Mouse (Mus musculus) myocyte (in vitro differentiated cells): ENCODE measurements around the gene Gigyf1. TPM values are rescaled to one million over a fixed set of nuclear protein-coding genes. Genes with fewer than 3 reads are reported as not detected.
A peak's percentile ranks its signal among the peaks of the same experiment; 100 is the strongest.

ENCODE experiments used
- H3K27me3 ChIP-seq: one replicate; pipeline ENCODE4 v1.6.1; 2011; ENCODE audit not compliant: control insufficient read depth, insufficient read depth, insufficient read length
- H3K36me3 ChIP-seq: one replicate; pipeline ENCODE4 v1.6.1; 2011; ENCODE audit not compliant: control insufficient read depth, insufficient read depth
- H3K4me2 ChIP-seq: one replicate; pipeline ENCODE4 v1.6.1; 2011; ENCODE audit warnings: low read depth, control low read depth
- H3K4me3 ChIP-seq: one replicate; pipeline ENCODE4 v1.5.1; 2011; ENCODE audit warnings: mild to moderate bottlenecking, control low read depth, moderate library complexity
- H3K79me2 ChIP-seq: one replicate; pipeline ENCODE4 v1.6.1; 2011; ENCODE audit not compliant: control insufficient read depth, insufficient read depth
- H3ac ChIP-seq: one replicate; pipeline ENCODE4 v1.6.1; 2011; ENCODE audit not compliant: control insufficient read depth, insufficient read length
- CEBPB ChIP-seq: IDR thresholded peaks from 2 replicates; pipeline ENCODE4 v1.6.1; 2011; ENCODE audit warnings: mild to moderate bottlenecking, moderate library complexity; ENCODE audit not compliant: poor library complexity, insufficient read depth, severe bottlenecking
- E2F4 ChIP-seq: IDR thresholded peaks from one replicate; pipeline ENCODE4 v1.6.1; 2011; ENCODE audit warnings: mild to moderate bottlenecking, control low read depth, moderate library complexity; ENCODE audit not compliant: insufficient read depth
- MAX ChIP-seq: IDR thresholded peaks from one replicate; pipeline ENCODE4 v1.6.1; 2011; ENCODE audit warnings: low read depth, mild to moderate bottlenecking, control low read depth
- MYOD1 ChIP-seq, 3 experiments: IDR thresholded peaks; one replicate each; pipeline ENCODE4 v1.6.1; 2011; ENCODE audit warnings: control low read depth in 2 of 3, low read depth in 2 of 3, mild to moderate bottlenecking in 2 of 3, moderate library complexity in 1 of 3; ENCODE audit not compliant: insufficient read length in 2 of 3, control insufficient read depth in 1 of 3
- MYOG ChIP-seq, 3 experiments: IDR thresholded peaks; one replicate each; pipeline ENCODE4 v1.6.1; 2011; ENCODE audit warnings: control low read depth in 2 of 3, low read depth in 2 of 3, mild to moderate bottlenecking in 2 of 3; ENCODE audit not compliant: insufficient read length in 2 of 3, control insufficient read depth in 1 of 3, insufficient read depth in 1 of 3
- POLR2A ChIP-seq: IDR thresholded peaks from one replicate; pipeline ENCODE4 v1.6.1; 2011; ENCODE audit warnings: low read depth, mild to moderate bottlenecking, control low read depth, moderate library complexity; ENCODE audit not compliant: insufficient read length
- POLR2AphosphoS2 ChIP-seq: IDR thresholded peaks from one replicate; pipeline ENCODE4 v1.6.1; 2011; ENCODE audit warnings: low read depth, control low read depth; ENCODE audit not compliant: insufficient read length
- REST ChIP-seq: IDR thresholded peaks from one replicate; pipeline ENCODE4 v1.6.1; 2011; ENCODE audit warnings: mild to moderate bottlenecking, control low read depth, moderate library complexity; ENCODE audit not compliant: insufficient read depth, insufficient read length
- SRF ChIP-seq: IDR thresholded peaks from one replicate; pipeline ENCODE4 v1.6.1; 2011; ENCODE audit warnings: low read depth; ENCODE audit not compliant: control insufficient read depth, insufficient read length
- TCF12 ChIP-seq: IDR thresholded peaks from one replicate; pipeline ENCODE4 v1.6.1; 2011; ENCODE audit warnings: mild to moderate bottlenecking, control low read depth; ENCODE audit not compliant: poor library complexity, insufficient read depth, severe bottlenecking
- TCF3 ChIP-seq: IDR thresholded peaks from one replicate; pipeline ENCODE4 v1.6.1; 2011; ENCODE audit warnings: low read depth, control low read depth; ENCODE audit not compliant: insufficient read length
- USF1 ChIP-seq: IDR thresholded peaks from one replicate; pipeline ENCODE4 v1.6.1; 2011; ENCODE audit warnings: low read depth, mild to moderate bottlenecking, control low read depth, moderate library complexity
- polyA plus RNA-seq: library from polyadenylated mRNA; unstranded; fragments of >200 nt; fragmentation: generic; extraction: Trizol; gene quantifications from one replicate; pipeline ENCODE4 v1.2.1, GENCODE M21; 2012; ENCODE audit warnings: missing spikeins

Gigyf1 gene
- polyA plus RNA-seq, 1 experiment, result 9.6 TPM

- no peak overlapping the region for H3ac ChIP-seq
- peaks cover 3% of the 10 kb centered on the region for H3K36me3 ChIP-seq
- peaks cover 17% of the 10 kb centered on the region for H3K79me2 ChIP-seq
- TF ChIP-seq REST, result no peak
- TF ChIP-seq POLR2AphosphoS2, result peak; percentile 18
- no peaks in the 10 kb centered on the region for H3K27me3 ChIP-seq
- H3K4me2 ChIP-seq, result no peak overlapping the region
- no peak overlapping the region for H3K4me3 ChIP-seq
Measured at GRCm38 (mm10) chr5:137526192-137526936, 8.0 kb downstream of the Gigyf1 start.

DNA sequence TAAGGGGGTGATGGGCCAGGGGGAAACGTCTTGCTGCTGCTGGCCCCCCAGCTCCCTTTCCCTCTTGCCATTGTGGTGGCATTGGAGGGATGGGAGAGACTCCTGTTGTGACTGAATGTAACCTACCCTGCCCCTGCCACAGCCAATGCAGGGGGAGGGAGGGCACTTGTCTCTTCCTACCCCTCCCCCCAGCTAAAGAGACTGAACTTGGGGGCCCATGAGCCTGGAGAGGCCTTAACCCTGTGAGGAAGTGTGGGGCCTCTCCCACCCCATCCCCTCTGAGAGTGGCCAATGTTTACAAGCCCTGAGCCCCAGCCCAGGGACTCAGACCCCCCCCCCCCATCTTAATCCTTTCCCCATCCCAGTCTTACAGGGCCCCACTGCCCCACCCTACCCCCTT, 9.1 kb downstream of the Gigyf1 start:
- Histone ChIP-seq H3ac (no peak overlapping the region), H3K27me3 (no peaks in the 10 kb centered on the region), H3K79me2 (peaks cover 28% of the 10 kb centered on the region), H3K4me3 (no peak overlapping the region), H3K4me2 (no peak overlapping the region), H3K36me3 (no peaks in the 10 kb centered on the region)
- TF ChIP-seq SRF (no peak), POLR2AphosphoS2 (peak; percentile 31)

DNA sequence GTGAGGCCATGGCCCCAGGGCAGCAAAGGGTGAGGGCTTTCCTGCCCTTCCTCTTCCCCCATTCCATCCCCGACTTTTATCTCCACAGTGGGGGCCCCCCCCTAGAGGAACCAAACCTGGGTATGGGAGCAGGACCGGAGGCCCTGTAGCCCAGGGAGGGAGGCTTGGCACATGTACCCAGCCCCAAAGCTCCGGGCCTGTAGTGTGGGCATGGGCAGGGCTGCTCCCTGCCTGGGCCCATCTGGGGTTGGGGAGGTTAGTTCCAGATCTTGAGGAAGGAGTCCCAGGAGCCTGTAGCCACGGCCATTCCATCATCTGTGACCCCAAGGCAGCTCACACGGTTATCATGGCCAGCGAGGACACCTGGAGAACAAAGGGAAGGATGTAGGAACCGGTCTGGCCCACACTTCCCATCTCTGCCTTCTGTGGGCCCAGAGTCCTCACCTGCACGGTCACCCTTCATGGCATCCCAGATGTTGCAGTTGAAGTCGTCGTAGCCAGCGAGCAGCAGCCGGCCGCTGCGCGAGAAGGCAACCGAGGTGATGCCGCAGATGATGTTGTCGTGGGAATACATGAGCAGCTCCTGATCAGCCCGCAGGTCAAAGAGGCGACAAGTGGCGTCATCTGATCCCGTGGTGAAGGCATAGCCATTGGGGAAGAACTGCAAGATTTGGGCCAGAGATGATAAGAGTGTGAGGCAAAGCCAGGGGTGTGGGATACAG, 10.1 kb downstream of the Gigyf1 start:
- H3ac ChIP-seq, result no peak overlapping the region
- H3K4me2 ChIP-seq, result no peak overlapping the region
- no peaks in the 10 kb centered on the region for H3K36me3 ChIP-seq
- no peaks in the 10 kb centered on the region for H3K27me3 ChIP-seq
- H3K4me3 ChIP-seq, result no peak overlapping the region
- TF ChIP-seq TCF12 (no peak), MAX (no peak), CEBPB (no peak), REST (no peak), SRF (no peak), POLR2AphosphoS2 (no peak), TCF3 (no peak), MYOD1 (IDR thresholded peaks at IDR 0.05; ENCODE audit: control insufficient read depth in 1 of 3, insufficient read length in 2 of 3, low read depth in 2 of 3) (no peak), E2F4 (no peak), POLR2A (no peak), MYOG (IDR thresholded peaks at IDR 0.05; ENCODE audit: control insufficient read depth in 1 of 3, insufficient read depth in 1 of 3, insufficient read length in 2 of 3, low read depth in 2 of 3) (no peak), USF1 (no peak)
- H3K79me2 ChIP-seq, result peaks cover 34% of the 10 kb centered on the region

DNA sequence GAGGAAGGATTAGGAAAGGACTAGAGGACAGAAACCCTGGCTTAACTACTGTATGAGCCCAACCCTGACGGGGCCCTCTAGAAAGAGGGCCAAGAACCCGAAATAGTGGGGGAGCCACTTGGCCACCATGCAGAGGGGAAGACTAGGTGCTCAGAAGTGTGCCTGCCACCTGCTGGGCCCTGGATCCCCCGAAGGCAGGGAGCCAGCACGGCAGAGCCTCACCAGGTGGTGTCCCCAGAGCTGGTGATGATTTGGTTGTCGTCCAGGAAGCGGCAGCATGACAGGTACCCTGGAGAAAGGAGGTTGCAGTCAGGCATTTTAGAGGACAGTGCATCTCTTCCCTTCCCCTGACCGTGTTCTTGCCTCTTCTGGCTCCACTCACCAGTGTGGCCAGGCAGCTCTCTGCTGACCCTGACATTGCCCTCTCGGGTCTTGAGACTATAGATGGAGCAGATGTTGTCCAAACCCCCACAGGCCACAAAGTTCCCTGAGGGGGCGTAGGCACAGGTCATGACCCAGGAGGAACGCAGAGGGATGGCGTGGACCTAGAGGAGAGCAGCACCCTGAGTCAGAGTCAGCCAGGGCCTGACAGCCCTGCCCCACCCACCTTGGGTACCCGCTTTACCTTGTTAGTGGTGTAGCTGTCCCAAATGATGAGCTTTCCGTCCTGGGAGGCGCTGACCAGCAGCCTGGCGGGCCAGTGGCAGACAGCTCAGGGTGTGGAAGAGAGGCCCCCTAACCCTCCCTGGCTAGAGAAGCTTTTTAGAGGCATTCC, 11.1 kb downstream of the Gigyf1 start:
- Histone ChIP-seq H3K36me3 (no peaks in the 10 kb centered on the region), H3ac (no peak overlapping the region), H3K79me2 (peaks cover 34% of the 10 kb centered on the region), H3K27me3 (no peaks in the 10 kb centered on the region), H3K4me2 (no peak overlapping the region), H3K4me3 (no peak overlapping the region)
- TF ChIP-seq POLR2A (peak; percentile 39), POLR2AphosphoS2 (peak; percentile 18), MYOD1 (IDR thresholded peaks at IDR 0.05; ENCODE audit: control insufficient read depth in 1 of 3, insufficient read length in 2 of 3, low read depth in 2 of 3) (no peak), TCF3 (no peak)

DNA sequence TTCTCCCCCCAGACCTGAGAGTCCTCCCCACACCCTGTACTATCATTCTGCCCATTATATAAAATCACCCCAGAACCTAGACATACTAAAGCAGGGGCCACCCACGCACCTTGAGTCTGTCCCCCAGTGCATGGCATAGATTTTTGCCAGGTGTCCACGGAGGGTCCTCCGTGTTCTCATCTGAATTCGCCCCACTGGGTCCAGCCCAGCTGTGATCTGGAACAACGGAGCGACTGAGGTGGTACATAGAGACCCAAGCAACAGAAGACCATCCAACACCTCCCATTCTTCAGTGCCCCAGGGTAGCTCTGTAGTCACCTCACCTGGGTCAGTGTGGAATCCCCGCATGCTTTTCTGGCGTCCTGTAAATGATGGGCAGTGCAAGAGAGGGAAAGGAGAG, 11.7 kb downstream of the Gigyf1 start:
- peak overlapping the region; percentile 88 for H3K4me2 ChIP-seq
- H3K27me3 ChIP-seq, result no peaks in the 10 kb centered on the region
- peaks cover 34% of the 10 kb centered on the region for H3K79me2 ChIP-seq
- no peak overlapping the region for H3ac ChIP-seq
- H3K4me3 ChIP-seq, result peak overlapping the region; percentile 100
- TF ChIP-seq TCF12, result no peak
- TF ChIP-seq USF1, result no peak
- no peak for TF ChIP-seq CEBPB
- no peak for TF ChIP-seq SRF
- no peak for TF ChIP-seq E2F4
- TF ChIP-seq MAX, result no peak
- TF ChIP-seq POLR2AphosphoS2, result no peak
- TF ChIP-seq REST, result no peak
- TF ChIP-seq MYOG (IDR thresholded peaks at IDR 0.05; ENCODE audit: control insufficient read depth in 1 of 3, insufficient read depth in 1 of 3, insufficient read length in 2 of 3, low read depth in 2 of 3), result no peak
- no peak for TF ChIP-seq MYOD1 (IDR thresholded peaks at IDR 0.05; ENCODE audit: control insufficient read depth in 1 of 3, insufficient read length in 2 of 3, low read depth in 2 of 3)
- H3K36me3 ChIP-seq, result no peaks in the 10 kb centered on the region
